Mouse (Mus musculus) liver, postnatal 0 days (tissue): ENCODE data around the gene Ccdc190.

ENCODE experiments used
- CTCF ChIP-seq: sonication (generic); IDR thresholded peaks from 2 replicates; pipeline ENCODE4 v1.5.1; 2016; ENCODE audit warnings: antibody characterized with exemption, low read depth
- EP300 ChIP-seq: IDR thresholded peaks from 2 replicates; pipeline ENCODE4 v1.6.1; 2016; ENCODE audit warnings: antibody characterized with exemption, low read depth, mild to moderate bottlenecking

DNA sequence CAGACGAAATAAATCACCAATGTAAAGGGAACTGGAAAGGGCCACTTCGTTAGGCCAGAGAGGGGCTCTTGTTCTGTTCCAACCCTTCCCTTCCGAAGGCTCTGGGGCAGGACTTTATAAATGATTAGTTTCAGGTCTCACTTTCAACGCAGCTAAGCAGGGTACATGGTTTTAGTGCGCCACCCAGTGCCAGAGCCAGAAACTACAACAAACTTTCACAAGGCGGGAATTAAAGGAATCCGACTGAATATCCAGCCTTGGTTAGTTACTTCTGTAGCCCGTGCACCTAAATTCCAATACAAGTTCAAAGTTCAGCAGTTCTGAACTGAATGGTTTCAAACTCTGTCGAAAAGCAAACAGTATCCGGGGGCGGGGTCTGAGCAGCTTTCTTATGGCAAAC lies 9.2 kb upstream of the Ccdc190 start:
- TF ChIP-seq CTCF (peak; percentile 83), EP300 (no peak)
